Mouse (Mus musculus) CH12.LX (cell line): ENCODE measurements around the gene Anln.

Experiments
- BHLHE40 ChIP-seq: IDR thresholded peaks from 2 replicates; pipeline ENCODE4 v1.6.1; 2011; ENCODE audit warnings: mild to moderate bottlenecking, low read depth, low read length, improper control_type of control experiment
- CHD1 ChIP-seq: IDR thresholded peaks from 2 replicates; pipeline ENCODE4 v1.6.1; 2012; ENCODE audit warnings: low read depth, low read length, improper control_type of control experiment, inconsistent platforms
- CTCF ChIP-seq, 2 experiments: IDR thresholded peaks in 1 of 2; conservative IDR thresholded peaks in 1 of 2; 2 replicates each; pipeline ENCODE4 v1.5.1; 2011 to 2012; ENCODE audit warnings: low read depth in 2 of 2, low read length in 2 of 2, improper control_type of control experiment in 1 of 2, inconsistent platforms in 1 of 2, mild to moderate bottlenecking in 1 of 2, moderate library complexity in 1 of 2
- E2F4 ChIP-seq: IDR thresholded peaks from 2 replicates; pipeline ENCODE4 v1.6.1; 2011; ENCODE audit warnings: low read depth, low read length, improper control_type of control experiment; ENCODE audit not compliant: insufficient replicate concordance
- EP300 ChIP-seq: IDR thresholded peaks from 2 replicates; pipeline ENCODE4 v1.6.1; 2011; ENCODE audit warnings: low read length, improper control_type of control experiment
- POLR2A ChIP-seq: IDR thresholded peaks from 2 replicates; pipeline ENCODE4 v1.6.1; 2011; ENCODE audit warnings: low read depth, mild to moderate bottlenecking, improper control_type of control experiment, low read length
- RAD21 ChIP-seq: IDR thresholded peaks from 2 replicates; pipeline ENCODE4 v1.6.1; 2011; ENCODE audit warnings: low read depth, mild to moderate bottlenecking, low read length, improper control_type of control experiment, moderate library complexity
- USF1 ChIP-seq: IDR thresholded peaks from 2 replicates; pipeline ENCODE4 v1.6.1; 2014; ENCODE audit warnings: low read depth, mild to moderate bottlenecking, inconsistent platforms, low read length, improper control_type of control experiment
- ZNF384 ChIP-seq: IDR thresholded peaks from 2 replicates; pipeline ENCODE4 v1.6.1; 2012; ENCODE audit warnings: low read depth, low read length, improper control_type of control experiment, inconsistent platforms

DNA sequence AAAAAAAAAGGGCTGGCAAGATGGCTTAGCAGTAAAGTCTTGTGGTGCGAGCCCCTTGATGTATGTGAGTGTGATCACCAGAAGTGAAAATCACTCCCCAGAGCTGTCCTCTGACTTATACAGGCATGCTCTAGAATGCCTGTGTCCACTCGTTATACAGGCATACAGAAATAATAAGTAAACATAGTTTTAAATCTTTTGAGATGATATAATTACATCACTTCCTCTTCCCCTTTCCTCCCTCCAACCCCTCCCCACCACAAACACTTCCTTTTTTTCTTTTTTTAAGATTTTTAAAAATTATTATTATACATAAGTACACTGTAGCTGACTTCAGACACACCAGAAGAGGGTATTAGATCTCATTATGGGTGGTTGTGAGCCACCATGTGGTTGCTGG, 5.7 kb upstream of the Anln start:
- TF ChIP-seq CTCF (conservative IDR thresholded peaks at IDR 0.05 in 1 of 2, IDR thresholded peaks at IDR 0.05 in 1 of 2; ENCODE audit: low read depth in 2 of 2, low read length in 2 of 2) (no peak), USF1 (no peak), EP300 (no peak), POLR2A (no peak), BHLHE40 (no peak), CHD1 (no peak), RAD21 (no peak), E2F4 (no peak), ZNF384 (no peak)
